Mouse (Mus musculus): ENCODE results near the gene H1foo. TPM values are rescaled to one million over a fixed set of nuclear protein-coding genes. Genes with fewer than 3 reads are reported as not detected.

The H1foo gene
- polyA plus RNA-seq, 1 experiment from 2014 or later: not detected

- Histone ChIP-seq H3K4me1 (peaks cover 61% of the 10 kb centered on the region), H3K27ac (0 out of 2 replicates have a peak overlapping the region, but pooled peaks have one; percentile 47), H3K27me3 (ENCODE audit: insufficient read depth, poor library complexity, severe bottlenecking) (peaks cover 4% of the 10 kb centered on the region; the same call in 1 of the 2 replicates), H3K9me3 (no peaks in the 10 kb centered on the region), H3K36me3 (no peaks in the 10 kb centered on the region), H3K4me3 (no peak overlapping the region)
- 82% methylated on average over 3 of the region's 3 CpGs for WGBS
- no peak for DNase-seq (ENCODE audit: low spot score)
Observed at GRCm38 (mm10) chr6:115932391-115932790, 12.3 kb upstream of the H1foo start.

DNA sequence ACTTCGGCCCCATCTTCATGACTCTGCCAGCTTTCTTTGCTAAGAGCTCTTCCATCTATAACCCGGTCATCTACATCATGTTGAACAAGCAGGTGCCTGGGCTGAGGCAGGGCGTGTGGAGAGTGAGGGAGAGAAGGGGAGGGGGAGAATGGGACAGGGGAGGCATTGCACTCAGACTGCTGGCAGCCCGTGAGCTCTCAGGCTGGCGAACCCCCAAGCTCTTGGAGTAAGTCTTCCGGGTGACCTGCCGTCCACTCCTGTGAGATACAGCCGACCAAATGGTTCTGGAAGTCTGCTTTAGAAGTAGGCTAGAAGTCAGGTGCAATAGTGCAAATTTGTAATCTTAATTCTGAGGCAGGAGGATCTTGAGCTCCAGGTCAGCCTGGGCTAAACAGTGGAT is 9.2 kb upstream of the H1foo start:
- Histone ChIP-seq H3K4me3 (no peak overlapping the region), H3K4me1 (peaks cover 36% of the 10 kb centered on the region), H3K27me3 (ENCODE audit: insufficient read depth, poor library complexity, severe bottlenecking) (peaks cover 4% of the 10 kb centered on the region; the same call in 1 of the 2 replicates), H3K9me3 (no peaks in the 10 kb centered on the region), H3K27ac (no peak overlapping the region; the same call in 1 of the 2 replicates), H3K36me3 (no peaks in the 10 kb centered on the region)
- DNase-seq (ENCODE audit: low spot score): no peak
- 76% methylated on average over 8 of the region's 8 CpGs for WGBS

DNA sequence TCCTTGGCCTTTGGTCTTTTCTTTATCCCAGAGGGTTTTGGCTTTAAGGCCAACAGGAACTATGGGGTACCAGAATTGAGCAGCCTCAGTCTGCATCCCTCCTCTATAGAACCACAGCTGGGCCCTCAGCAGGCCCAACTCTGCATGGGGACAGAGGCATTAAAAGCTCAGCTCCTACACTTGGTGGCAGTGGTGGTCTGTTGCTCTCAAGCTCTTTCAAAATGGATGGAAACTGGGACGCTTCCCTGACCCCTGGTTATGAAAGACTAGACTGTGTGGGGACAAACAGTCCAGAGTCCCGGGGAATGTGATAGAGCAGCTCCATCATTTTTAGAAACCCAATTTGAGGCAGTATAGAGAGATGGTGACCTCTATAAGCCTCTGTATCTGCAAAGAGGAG is 6.7 kb upstream of the H1foo start:
- H3K4me3 ChIP-seq: no peak overlapping the region
- no peak for DNase-seq (ENCODE audit: low spot score)
- H3K36me3 ChIP-seq: no peaks in the 10 kb centered on the region
- H3K9me3 ChIP-seq: no peaks in the 10 kb centered on the region
- peaks cover 33% of the 10 kb centered on the region for H3K4me1 ChIP-seq
- peaks cover 4% of the 10 kb centered on the region; the same call in 1 of the 2 replicates for H3K27me3 ChIP-seq (ENCODE audit: insufficient read depth, poor library complexity, severe bottlenecking)
- no peak overlapping the region for H3K27ac ChIP-seq
- 76% methylated on average over 2 of the region's 2 CpGs for WGBS

- H3K36me3 ChIP-seq: no peaks in the 10 kb centered on the region
- no peak for DNase-seq (ENCODE audit: low spot score)
- H3K27ac ChIP-seq: no peak overlapping the region
- peaks cover 38% of the 10 kb centered on the region for H3K4me1 ChIP-seq
- H3K4me3 ChIP-seq: no peak overlapping the region
- 56% methylated on average over 1 of the region's 1 CpGs for WGBS
- H3K27me3 ChIP-seq (ENCODE audit: insufficient read depth, poor library complexity, severe bottlenecking): peaks cover 3% of the 10 kb centered on the region; the same call in 1 of the 2 replicates
- H3K9me3 ChIP-seq: no peaks in the 10 kb centered on the region
Observed at GRCm38 (mm10) chr6:115938798-115939197, 5.9 kb upstream of the H1foo start.

DNA sequence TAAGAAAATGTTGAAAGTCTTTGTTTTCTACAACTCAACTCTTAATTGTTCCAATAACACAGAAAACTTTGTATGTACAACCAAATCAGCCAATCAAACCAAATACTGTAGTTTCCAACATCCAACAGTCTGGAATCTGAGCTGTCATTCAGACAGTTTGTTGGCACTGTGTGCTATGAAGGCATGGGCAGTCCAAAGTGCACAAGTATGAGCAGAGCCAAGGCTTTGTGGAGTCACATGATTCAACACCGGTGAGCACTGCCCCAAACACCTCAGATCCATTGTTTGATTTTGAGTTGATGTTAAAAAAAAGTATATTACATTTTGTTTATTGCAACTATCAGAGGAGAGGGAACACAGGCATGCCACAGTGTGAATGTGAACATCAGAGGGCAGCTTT is 4.1 kb upstream of the H1foo start:
- H3K27ac ChIP-seq: no peak overlapping the region
- no peaks in the 10 kb centered on the region for H3K36me3 ChIP-seq
- WGBS: 83% methylated on average over 1 of the region's 1 CpGs
- H3K27me3 ChIP-seq (ENCODE audit: insufficient read depth, poor library complexity, severe bottlenecking): no peaks in the 10 kb centered on the region
- DNase-seq (ENCODE audit: low spot score): no peak
- no peak overlapping the region for H3K4me3 ChIP-seq
- peaks cover 50% of the 10 kb centered on the region for H3K4me1 ChIP-seq
- no peaks in the 10 kb centered on the region for H3K9me3 ChIP-seq

DNA sequence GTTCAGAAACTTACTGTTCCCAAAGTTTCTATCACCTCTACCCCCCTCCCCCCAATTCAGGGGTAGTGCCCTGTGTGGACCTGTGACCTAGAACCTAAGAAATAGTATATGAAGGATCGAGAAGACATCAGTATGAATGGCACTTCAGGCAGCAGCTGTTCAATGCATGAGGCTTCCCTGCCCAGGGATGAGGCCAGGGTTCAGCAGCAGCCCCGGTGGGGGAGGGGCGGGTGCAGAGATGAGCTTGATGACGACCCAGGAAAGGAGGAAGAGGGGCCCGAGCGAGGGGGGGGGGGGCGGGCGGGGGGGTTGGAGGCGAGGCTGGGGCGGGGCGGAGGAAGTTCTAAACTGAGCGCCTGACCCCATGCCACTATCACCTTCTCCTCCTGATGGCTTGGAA is 3.6 kb upstream of the H1foo start:
- no peak for DNase-seq (ENCODE audit: low spot score)
- WGBS: 5% methylated on average over 7 of the region's 12 CpGs
- Histone ChIP-seq H3K27ac (peak overlapping the region; percentile 64), H3K4me3 (no peak overlapping the region), H3K36me3 (no peaks in the 10 kb centered on the region), H3K27me3 (ENCODE audit: insufficient read depth, poor library complexity, severe bottlenecking) (no peaks in the 10 kb centered on the region), H3K9me3 (no peaks in the 10 kb centered on the region), H3K4me1 (peaks cover 53% of the 10 kb centered on the region)

- H3K9me3 ChIP-seq: no peaks in the 10 kb centered on the region
- H3K4me1 ChIP-seq: peaks cover 66% of the 10 kb centered on the region
- 0 out of 2 replicates have a peak overlapping the region, but pooled peaks have one; percentile 4 for H3K27ac ChIP-seq
- peaks cover 2% of the 10 kb centered on the region; the same call in 1 of the 2 replicates for H3K27me3 ChIP-seq (ENCODE audit: insufficient read depth, poor library complexity, severe bottlenecking)
- 40% methylated on average over 9 of the region's 9 CpGs for WGBS
- no peak for DNase-seq (ENCODE audit: low spot score)
- no peaks in the 10 kb centered on the region for H3K36me3 ChIP-seq
- H3K4me3 ChIP-seq: no peak overlapping the region
Observed at GRCm38 (mm10) chr6:115943498-115944427, 975 bp upstream of the H1foo start.

DNA sequence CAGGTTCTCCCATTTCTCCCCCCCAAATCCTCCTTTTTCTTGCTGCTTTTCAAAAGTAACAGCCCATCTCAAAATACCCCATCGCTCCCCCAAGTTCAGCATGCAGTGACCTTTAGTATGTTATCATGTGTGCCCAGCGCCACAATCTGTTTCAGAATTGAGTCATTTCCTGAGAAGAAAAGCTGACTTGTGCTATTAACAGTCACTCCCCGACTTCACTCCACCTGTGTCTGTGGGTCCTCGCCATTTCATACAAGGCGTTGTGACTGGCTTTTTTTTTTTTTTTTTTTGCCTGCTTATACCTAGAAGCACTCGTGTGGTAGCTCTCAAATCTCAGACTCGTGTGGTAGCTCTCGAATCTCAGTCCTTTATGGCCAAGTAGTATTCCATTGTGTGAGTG is 895 bp downstream of the H1foo start:
- peak overlapping the region; percentile 56; the same call in 1 of the 2 replicates for H3K27ac ChIP-seq
- H3K36me3 ChIP-seq: no peaks in the 10 kb centered on the region
- peaks cover 66% of the 10 kb centered on the region for H3K4me1 ChIP-seq
- H3K9me3 ChIP-seq: no peaks in the 10 kb centered on the region
- H3K4me3 ChIP-seq: no peak overlapping the region
- no peak for DNase-seq (ENCODE audit: low spot score)
- peaks cover 4% of the 10 kb centered on the region; the same call in 1 of the 2 replicates for H3K27me3 ChIP-seq (ENCODE audit: insufficient read depth, poor library complexity, severe bottlenecking)
- 65% methylated on average over 8 of the region's 8 CpGs for WGBS

- peak overlapping the region; percentile 56 for H3K27ac ChIP-seq
- H3K4me1 ChIP-seq: peaks cover 58% of the 10 kb centered on the region
- H3K9me3 ChIP-seq: no peaks in the 10 kb centered on the region
- WGBS: 17% methylated on average over 6 of the region's 6 CpGs
- DNase-seq (ENCODE audit: low spot score): no peak
- no peaks in the 10 kb centered on the region for H3K36me3 ChIP-seq
- H3K27me3 ChIP-seq (ENCODE audit: insufficient read depth, poor library complexity, severe bottlenecking): peaks cover 4% of the 10 kb centered on the region; the same call in 1 of the 2 replicates
- H3K4me3 ChIP-seq: no peak overlapping the region
Observed at GRCm38 (mm10) chr6:115946389-115946788, 1.7 kb downstream of the H1foo start.

DNA sequence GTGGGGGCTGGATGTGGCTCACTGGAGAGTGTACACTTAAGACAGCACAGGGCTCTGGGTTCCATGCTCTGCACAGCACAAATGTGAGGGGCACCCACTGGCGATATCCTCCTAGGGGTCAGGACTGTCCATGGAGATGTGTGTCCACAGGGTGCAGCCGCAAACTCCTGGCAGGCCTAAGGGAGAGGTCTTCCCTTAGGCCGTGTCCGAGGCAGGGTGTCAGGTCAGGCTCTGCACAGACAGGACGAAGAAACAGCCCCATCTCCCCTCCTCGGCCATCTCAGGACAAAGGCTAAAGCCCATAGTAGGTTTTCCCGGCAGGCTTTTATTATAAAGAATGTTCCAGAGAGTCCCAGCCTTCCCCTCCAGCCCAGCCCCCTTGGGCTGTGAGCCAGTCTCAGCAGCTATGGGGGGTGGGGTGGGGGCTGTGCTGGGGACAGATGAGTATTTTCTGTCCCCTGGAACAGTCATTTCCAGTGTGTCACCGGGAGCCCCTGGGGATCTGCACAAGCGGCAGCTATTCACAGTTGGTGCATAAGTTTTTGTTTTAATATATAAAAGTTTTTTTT is 9.9 kb downstream of the H1foo start:
- H3K27ac ChIP-seq: 0 out of 2 replicates have a peak overlapping the region, but pooled peaks have one; percentile 59
- no peak for DNase-seq (ENCODE audit: low spot score)
- H3K36me3 ChIP-seq: peaks cover 54% of the 10 kb centered on the region

DNA sequence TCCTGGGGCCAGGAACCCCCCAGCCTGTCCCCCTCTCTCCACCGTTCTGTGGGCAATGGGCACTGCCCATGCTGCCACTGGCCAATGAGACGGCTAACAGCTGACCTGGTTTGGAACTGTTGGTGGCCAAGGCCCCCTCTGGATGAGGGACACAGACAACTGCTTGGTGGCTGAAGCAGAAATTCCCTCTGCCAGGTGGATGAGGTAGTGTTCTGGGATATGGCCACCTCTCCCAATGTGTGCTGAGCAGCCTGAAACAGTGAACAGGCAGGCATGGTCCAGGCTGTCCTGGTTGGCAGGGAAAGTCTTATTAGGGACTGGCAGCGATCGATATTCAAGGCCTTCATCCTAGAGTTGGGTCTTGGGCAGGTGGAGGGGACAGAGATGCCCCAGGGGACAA is 10.4 kb downstream of the H1foo start:
- Histone ChIP-seq H3K36me3 (peaks cover 59% of the 10 kb centered on the region), H3K9me3 (no peaks in the 10 kb centered on the region), H3K4me1 (peaks cover 51% of the 10 kb centered on the region), H3K27ac (no peak overlapping the region; the same call in 1 of the 2 replicates), H3K4me3 (no peak overlapping the region), H3K27me3 (ENCODE audit: insufficient read depth, poor library complexity, severe bottlenecking) (no peaks in the 10 kb centered on the region)
- 91% methylated on average over 4 of the region's 4 CpGs for WGBS
- no peak for DNase-seq (ENCODE audit: low spot score)

More for the DNA sequence above, 9.9 kb downstream of the H1foo start:
- WGBS: 86% methylated on average over 9 of the region's 9 CpGs
- H3K4me1 ChIP-seq: peaks cover 49% of the 10 kb centered on the region
- H3K27me3 ChIP-seq (ENCODE audit: insufficient read depth, poor library complexity, severe bottlenecking): no peaks in the 10 kb centered on the region
- H3K9me3 ChIP-seq: no peaks in the 10 kb centered on the region
- H3K4me3 ChIP-seq: no peak overlapping the region

DNA sequence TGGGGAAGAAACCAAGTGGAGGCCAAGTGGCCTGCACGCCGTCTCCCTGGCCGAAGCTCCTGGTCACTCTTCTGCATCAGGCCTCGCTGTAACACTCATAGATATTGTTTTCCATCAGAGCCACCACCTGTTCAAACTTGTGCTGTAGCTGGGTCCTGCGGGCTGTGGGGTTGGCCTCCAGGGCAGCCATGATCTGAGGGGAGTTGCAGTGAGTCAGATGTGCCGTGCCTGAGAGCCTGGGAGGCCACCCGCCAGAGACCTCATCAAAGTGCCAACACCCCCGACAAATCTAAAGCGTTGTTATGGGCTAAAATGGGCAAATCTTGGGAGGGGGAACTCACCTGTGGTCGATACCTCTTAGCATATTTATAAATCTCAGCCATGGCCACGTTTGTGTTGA is 10.9 kb downstream of the H1foo start:
- no peak overlapping the region for H3K4me3 ChIP-seq
- no peaks in the 10 kb centered on the region for H3K9me3 ChIP-seq
- H3K27me3 ChIP-seq (ENCODE audit: insufficient read depth, poor library complexity, severe bottlenecking): no peaks in the 10 kb centered on the region
- 86% methylated on average over 11 of the region's 11 CpGs for WGBS
- peaks cover 63% of the 10 kb centered on the region for H3K36me3 ChIP-seq
- DNase-seq (ENCODE audit: low spot score): no peak
- H3K4me1 ChIP-seq: peaks cover 51% of the 10 kb centered on the region
- H3K27ac ChIP-seq: no peak overlapping the region

- 85% methylated on average over 13 of the region's 13 CpGs for WGBS
- Histone ChIP-seq H3K27me3 (ENCODE audit: insufficient read depth, poor library complexity, severe bottlenecking) (no peaks in the 10 kb centered on the region), H3K36me3 (peaks cover 66% of the 10 kb centered on the region), H3K4me1 (peaks cover 51% of the 10 kb centered on the region), H3K9me3 (no peaks in the 10 kb centered on the region), H3K27ac (peak overlapping the region; percentile 81), H3K4me3 (no peak overlapping the region)
- DNase-seq (ENCODE audit: low spot score): no peak
Observed at GRCm38 (mm10) chr6:115956418-115956921, 11.7 kb downstream of the H1foo start.

All from heart, embryonic 10.5 days (tissue).